Mouse (Mus musculus) monocyte, adult 2 months (primary cell): Measurements from ENCODE around the gene Prpsap2.

Experiments
- DNase-seq, 2 experiments: peaks; one replicate each; pipeline ENCODE4 v3.0.0; 2022; ENCODE audit warnings: low spot score in 2 of 2, low read depth in 1 of 2

The Prpsap2 gene

GRCm38 (mm10) chr11:61717990-61718389 lies 43.9 kb downstream of the Prpsap2 start:
- DNase-seq: no peak

GRCm38 (mm10) chr11:61715130-61715529 lies 46.8 kb downstream of the Prpsap2 start:
- DNase-seq: no peak

- peak in 1 of 2 experiments; percentile 15 for DNase-seq
Observed at GRCm38 (mm10) chr11:61714346-61715117, 47.4 kb downstream of the Prpsap2 start.

DNA sequence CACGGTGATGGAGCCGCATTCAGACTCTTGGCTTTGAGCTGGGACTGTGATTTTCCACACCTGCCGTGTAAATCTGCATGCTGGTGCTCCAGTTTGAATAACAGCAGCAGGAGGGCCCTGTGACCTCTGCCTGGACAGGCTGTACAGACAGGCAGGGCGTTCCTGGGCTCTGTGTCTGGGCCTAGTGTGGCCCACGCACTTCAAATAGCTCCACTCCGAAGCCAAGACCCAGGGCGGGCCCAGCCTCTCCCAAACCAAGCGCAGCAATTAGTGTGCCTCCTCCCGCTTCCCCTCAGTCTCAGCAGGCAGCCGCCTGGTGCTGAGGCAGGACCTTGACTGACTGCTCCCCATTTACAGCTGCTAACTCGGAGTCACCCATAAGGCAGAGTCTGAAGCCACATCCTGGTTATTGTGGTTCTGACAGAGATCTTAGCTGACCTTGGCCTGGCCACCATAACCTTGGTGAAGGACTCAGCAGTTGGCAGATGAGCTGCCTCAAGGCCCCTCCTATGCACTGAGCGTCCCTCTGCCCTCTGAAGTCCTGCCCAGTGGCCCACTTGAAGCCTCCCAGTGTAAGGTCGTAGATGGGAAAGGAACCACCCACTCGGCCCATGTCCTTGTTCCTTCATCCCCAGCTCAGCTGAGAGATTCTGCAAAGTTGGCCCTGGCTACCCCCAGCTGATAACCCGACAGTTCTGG lies 48.6 kb downstream of the Prpsap2 start:
- no peak for DNase-seq

- no peak for DNase-seq
Observed at GRCm38 (mm10) chr11:61708928-61709327, 53.0 kb downstream of the Prpsap2 start.

DNA sequence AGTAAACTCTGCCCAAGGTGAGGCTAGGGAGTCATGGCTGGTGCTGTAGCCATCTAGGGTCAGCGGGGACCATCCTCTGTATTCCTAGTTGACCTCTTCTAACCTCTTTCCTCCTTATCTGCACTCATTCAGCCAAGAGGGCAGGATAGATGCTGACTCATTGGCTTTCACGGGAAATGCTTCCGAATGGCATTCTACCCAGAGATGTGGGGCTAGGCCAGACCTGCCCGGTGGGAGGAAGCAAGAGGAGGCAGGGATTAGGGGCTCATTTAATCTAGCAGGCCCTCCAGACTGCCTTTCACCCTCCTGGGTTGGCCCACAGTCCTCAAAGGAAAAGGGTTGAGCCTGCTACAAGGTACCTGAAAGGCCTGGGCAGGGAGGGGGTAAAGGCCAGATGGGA lies 55.7 kb downstream of the Prpsap2 start:
- no peak for DNase-seq

DNA sequence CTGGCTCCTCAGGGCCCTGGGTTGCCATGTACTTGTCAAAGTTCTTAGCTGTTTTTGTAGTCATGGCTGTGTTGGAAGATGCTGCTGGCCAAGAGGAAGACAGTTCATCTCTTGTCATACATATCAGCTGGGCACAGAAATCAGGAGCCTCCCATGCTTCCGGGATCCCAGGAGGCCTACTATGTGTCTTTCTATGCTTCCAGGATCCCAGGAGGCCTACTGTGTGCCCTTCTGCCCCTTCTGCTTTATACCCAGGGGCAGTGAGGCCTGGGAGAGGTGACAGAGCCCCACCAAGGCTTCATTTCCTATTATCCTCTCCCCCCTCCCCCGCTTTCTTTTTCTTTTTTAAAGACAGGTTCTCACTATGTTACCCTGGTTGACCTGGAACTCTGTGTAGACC lies 56.3 kb downstream of the Prpsap2 start:
- no peak for DNase-seq

GRCm38 (mm10) chr11:61702494-61702893 lies 59.4 kb downstream of the Prpsap2 start:
- DNase-seq: no peak

DNA sequence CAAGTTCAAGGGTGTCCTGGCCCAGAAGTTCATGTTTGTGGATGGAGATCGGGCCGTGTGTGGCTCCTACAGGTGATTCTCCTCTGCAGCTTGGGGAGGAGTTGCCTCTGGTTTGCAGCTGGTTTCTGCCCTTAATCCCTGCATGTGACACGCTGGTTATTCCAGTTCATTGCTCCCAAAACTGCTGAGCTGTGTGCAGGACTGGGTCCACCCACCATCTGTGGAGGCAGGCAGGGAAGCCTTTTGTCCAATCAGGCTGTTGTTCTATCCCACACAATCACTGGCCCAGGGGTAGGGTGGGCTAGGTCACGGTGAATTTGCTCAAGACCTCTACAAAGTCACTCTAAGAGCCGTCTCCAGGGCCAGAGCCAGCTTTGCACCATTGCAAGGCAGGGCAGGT lies 60.2 kb downstream of the Prpsap2 start:
- DNase-seq: no peak

DNA sequence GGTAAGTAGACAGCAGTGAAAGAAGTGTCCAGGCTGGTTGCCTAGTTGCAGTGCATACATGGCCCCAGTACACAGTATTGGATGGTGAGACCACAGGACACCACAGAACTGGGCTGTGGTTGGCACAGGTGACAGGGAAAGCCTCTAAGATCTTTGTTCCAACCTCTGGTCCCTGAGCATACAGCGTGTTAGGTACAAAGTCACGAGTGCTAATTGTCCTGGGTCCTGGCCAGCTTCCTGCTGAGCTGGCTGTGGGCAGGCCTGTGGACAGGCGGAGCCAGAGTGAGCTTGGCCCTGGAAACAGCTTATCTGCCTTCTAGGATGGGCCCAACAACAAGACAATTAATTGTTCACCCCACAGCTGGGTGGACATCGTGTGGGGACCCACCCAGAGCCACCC lies 62.0 kb downstream of the Prpsap2 start:
- DNase-seq: no peak

GRCm38 (mm10) chr11:61699460-61699859 lies 62.4 kb downstream of the Prpsap2 start:
- DNase-seq: no peak

DNA sequence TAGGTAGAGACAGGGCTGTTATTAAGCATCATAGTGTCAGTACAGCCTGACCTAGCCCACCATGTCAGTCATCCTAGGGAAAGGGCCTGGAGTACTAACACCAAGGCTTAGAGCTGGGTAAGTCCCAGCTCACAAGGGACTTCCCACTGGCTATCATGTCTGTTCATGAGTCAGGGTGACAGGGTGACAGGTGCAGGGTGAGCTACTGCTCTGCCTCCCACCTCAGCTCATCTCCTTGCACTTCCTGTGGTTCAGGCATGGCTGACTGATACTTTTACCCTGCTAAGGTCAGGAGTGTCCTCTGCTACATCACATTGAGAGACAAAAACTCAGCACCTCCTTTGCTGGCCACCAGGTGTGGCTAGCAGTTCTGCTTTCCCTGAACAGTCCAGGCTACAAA lies 63.0 kb downstream of the Prpsap2 start:
- no peak for DNase-seq

DNA sequence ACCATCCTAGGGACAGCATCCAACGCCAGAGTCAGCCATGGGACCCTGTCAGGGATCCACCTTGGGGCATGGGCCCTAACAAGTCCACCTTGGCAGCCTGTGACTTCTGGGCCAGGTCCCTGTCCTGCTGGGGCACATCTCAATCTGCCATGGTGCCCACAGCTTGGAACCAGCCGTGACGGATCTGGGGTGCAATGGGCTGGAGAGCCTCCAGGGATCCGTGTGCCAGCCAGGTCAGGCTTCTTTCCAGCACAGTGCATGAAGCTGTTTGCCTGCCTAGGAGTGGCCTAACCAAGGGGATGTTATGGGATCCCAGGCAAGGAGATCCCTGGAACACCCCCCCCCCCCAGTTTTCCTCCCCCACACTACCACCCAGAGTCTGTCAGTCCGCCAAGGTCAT lies 68.9 kb downstream of the Prpsap2 start:
- no peak for DNase-seq

DNA sequence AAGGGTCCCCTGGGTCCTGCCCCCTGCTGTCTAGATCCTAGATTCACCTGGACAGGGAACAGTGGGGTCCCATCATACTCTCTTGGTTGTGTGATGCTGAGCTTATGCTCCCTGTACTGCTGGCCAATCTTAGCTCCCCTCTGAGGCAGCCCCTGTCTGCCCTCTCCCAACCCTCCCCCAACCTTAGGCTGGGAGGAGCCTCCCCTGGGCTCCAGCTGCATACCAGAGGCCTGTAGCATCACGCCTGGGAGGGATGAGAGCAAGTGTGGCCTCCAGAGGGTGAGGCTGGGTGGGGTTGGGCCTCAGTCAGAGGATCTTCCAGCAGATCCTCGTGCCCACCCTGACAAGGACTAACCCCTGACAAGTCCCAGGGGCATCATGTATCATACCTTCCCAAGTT lies 74.3 kb downstream of the Prpsap2 start:
- DNase-seq: no peak

GRCm38 (mm10) chr11:61686906-61687453 lies 74.9 kb downstream of the Prpsap2 start:
- no peak for DNase-seq

DNA sequence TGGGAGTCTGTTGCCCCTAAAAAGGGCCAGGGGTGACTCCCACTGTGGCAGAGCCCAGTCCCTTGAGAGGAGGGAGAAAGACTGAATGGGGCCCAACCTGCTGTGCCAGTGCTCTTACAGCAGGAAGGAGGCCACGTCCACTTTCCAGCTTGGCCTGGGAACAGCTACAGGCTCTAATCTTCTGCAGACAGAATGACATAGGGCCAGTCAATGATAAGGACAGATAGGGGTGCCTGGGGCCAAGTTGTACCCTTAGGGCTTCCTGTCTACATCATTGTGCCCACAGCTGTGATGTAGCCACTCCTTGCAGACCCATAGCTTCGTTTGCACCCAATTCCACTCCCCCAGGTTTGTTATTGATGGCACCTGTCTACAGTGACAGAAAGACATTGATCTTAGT lies 75.7 kb downstream of the Prpsap2 start:
- no peak for DNase-seq

- no peak for DNase-seq
Observed at GRCm38 (mm10) chr11:61685119-61685725, 76.7 kb downstream of the Prpsap2 start.

- DNase-seq: no peak
Observed at GRCm38 (mm10) chr11:61683907-61684731, 77.8 kb downstream of the Prpsap2 start, which contains the start of gene Fam83g. TSS of gene Fam83g (plus strand) at chr11:61684091.
